Mouse (Mus musculus) lung, postnatal 0 days (tissue): ENCODE results near the gene Cbl. TPM values are rescaled to one million over a fixed set of nuclear protein-coding genes. Genes with fewer than 3 reads are reported as not detected.

ENCODE experiments used
- ATAC-seq: fragments of 200-750 bp; cut with Nextera tagmentation; 2 replicates; pipeline ENCODE4 v1.8.0; 2017; ENCODE audit warnings: moderate library complexity
- DNase-seq: peaks from one replicate; pipeline ENCODE4 v3.0.0-alpha.2; 2016; ENCODE audit warnings: low spot score
- H3K27ac ChIP-seq: fragments of 300-500 bp; sonication (generic); 2 replicates; pipeline ENCODE4 v1.5.1; 2014; ENCODE audit warnings: antibody characterized with exemption, mild to moderate bottlenecking, low read length, mixed read lengths
- H3K27me3 ChIP-seq: fragments of 300-500 bp; sonication (generic); replicated peaks from 2 replicates; pipeline ENCODE4 v1.6.1; 2014; ENCODE audit warnings: low read length, mixed read lengths; ENCODE audit not compliant: insufficient read depth
- H3K36me3 ChIP-seq: fragments of 300-500 bp; sonication (generic); 2 replicates; pipeline ENCODE4 v1.6.1; 2014; ENCODE audit warnings: low read length, mixed read lengths; ENCODE audit not compliant: insufficient read depth
- H3K4me1 ChIP-seq: fragments of 300-500 bp; sonication (generic); 2 replicates; pipeline ENCODE4 v1.6.1; 2014; ENCODE audit warnings: antibody characterized with exemption, low read depth, low read length, mixed read lengths; ENCODE audit not compliant: insufficient read depth
- H3K4me2 ChIP-seq: fragments of 300-500 bp; sonication (generic); replicated peaks from 2 replicates; pipeline ENCODE4 v1.6.1; 2014; ENCODE audit warnings: low read depth, mild to moderate bottlenecking, low read length, moderate library complexity, mixed read lengths
- H3K4me3 ChIP-seq: fragments of 300-500 bp; sonication (generic); 2 replicates; pipeline ENCODE4 v1.5.1; 2014; ENCODE audit warnings: low read depth, low read length
- H3K9ac ChIP-seq: fragments of 300-500 bp; sonication (generic); replicated peaks from 2 replicates; pipeline ENCODE4 v1.6.1; 2014; ENCODE audit warnings: low read depth, mild to moderate bottlenecking
- H3K9me3 ChIP-seq: fragments of 300-500 bp; sonication (generic); 2 replicates; pipeline ENCODE4 v1.6.1; 2016; ENCODE audit warnings: low read length, mixed read lengths
- CTCF ChIP-seq: IDR thresholded peaks from 2 replicates; pipeline ENCODE4 v1.5.1; 2016; ENCODE audit warnings: antibody characterized with exemption, mild to moderate bottlenecking
- EP300 ChIP-seq: IDR thresholded peaks from 2 replicates; pipeline ENCODE4 v1.6.1; 2016; ENCODE audit warnings: antibody characterized with exemption, mild to moderate bottlenecking, control low read depth
- WGBS: fragments of 180-500 bp; shearing (Covaris S2); extraction: QIAGEN DNeasy Blood & Tissue Kit; methylation state at CpG from one replicate; pipeline ENCODE4 v1.1.7; 2014; 5-methylcytosine and 5-hydroxymethylcytosine counted together
- polyA plus RNA-seq: library from polyadenylated mRNA; unstranded; fragments of >200 nt; fragmentation: Nextera tagmentation; extraction: Ambion mirVana; gene quantifications from 2 replicates; pipeline ENCODE4 v1.2.1, GENCODE M21; 2015

The Cbl gene
- polyA plus RNA-seq, 1 experiment from 2014 or later, result 6.8 TPM

- Histone ChIP-seq H3K4me3 (no peak overlapping the region), H3K9me3 (no peaks in the 10 kb centered on the region), H3K4me1 (peaks cover 12% of the 10 kb centered on the region; the same call in 1 of the 2 replicates), H3K27me3 (0 out of 2 replicates have a peak, but pooled peaks cover 4% of the 10 kb centered on the region), H3K9ac (no peak overlapping the region), H3K36me3 (no peaks in the 10 kb centered on the region), H3K4me2 (no peak overlapping the region), H3K27ac (peak overlapping the region; percentile 90)
- TF ChIP-seq CTCF (no peak), EP300 (no peak)
- WGBS, result 32% methylated on average over 5 of the region's 5 CpGs
- DNase-seq (no peak), ATAC-seq (no peak)
These were observed 101.6 kb downstream of the Cbl start for GRCm38 (mm10) chr9:44132200-44132599.

GRCm38 (mm10) chr9:44131276-44131590 is 102.6 kb downstream of the Cbl start:
- no peak overlapping the region for H3K9ac ChIP-seq
- no peaks in the 10 kb centered on the region for H3K9me3 ChIP-seq
- TF ChIP-seq CTCF (no peak), EP300 (peak; percentile 42)

DNA sequence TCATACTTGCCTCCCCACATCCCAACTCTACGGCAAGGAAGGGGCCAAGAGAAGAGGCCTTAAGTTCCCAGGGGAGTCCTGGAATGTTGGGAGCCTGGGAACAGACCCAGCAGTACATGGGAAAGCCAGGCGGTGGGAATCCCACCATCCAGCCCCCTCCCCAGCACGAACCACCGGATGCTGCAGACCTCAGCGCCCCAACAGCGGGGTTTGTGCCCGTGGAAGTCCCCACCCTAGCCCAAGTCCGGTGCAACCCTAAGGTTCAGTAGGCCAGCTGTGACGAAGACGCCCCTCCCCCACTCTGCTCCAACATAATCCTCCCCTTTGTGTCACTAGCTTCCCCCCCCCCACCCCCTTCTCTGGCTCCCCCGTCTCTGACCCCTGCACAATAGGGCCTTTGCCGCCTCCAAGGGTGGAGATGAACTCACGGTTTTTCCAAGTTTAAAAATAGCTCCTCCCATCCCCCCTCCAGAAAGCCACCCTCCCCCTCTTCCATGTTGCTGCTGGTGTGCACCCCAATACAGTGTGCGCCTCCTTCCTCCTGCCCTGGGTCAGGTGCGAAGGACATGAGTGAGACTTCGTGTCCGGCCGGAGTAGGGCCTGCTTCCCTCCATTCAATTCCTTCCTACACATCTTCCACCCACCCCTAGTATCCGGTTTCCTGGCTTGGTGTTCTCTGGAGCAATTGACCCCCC is 103.1 kb downstream of the Cbl start:
- peaks cover 16% of the 10 kb centered on the region; the same call in 1 of the 2 replicates for H3K4me1 ChIP-seq
- H3K27ac ChIP-seq, result peak overlapping the region; percentile 90
- H3K4me2 ChIP-seq, result peak overlapping the region; percentile 56
- no peaks in the 10 kb centered on the region for H3K9me3 ChIP-seq
- TF ChIP-seq EP300, result no peak; the same call in 1 of the 2 replicates
- no peak for TF ChIP-seq CTCF
- H3K4me3 ChIP-seq, result peak overlapping the region; percentile 33
- ATAC-seq (peak; percentile 50), DNase-seq (peak; percentile 68)
- H3K27me3 ChIP-seq, result 0 out of 2 replicates have a peak, but pooled peaks cover 4% of the 10 kb centered on the region
- H3K9ac ChIP-seq, result no peak overlapping the region
- 31% methylated on average over 18 of the region's 19 CpGs for WGBS
- H3K36me3 ChIP-seq, result no peaks in the 10 kb centered on the region

More at GRCm38 (mm10) chr9:44131276-44131590, 102.6 kb downstream of the Cbl start:
- H3K4me2 ChIP-seq, result peak overlapping the region; percentile 14; the same call in 1 of the 2 replicates
- no peaks in the 10 kb centered on the region for H3K36me3 ChIP-seq
- 48% methylated on average over 7 of the region's 7 CpGs for WGBS
- peak overlapping the region; percentile 90 for H3K27ac ChIP-seq
- no peak for DNase-seq
- ATAC-seq, result no peak
- 0 out of 2 replicates have a peak, but pooled peaks cover 4% of the 10 kb centered on the region for H3K27me3 ChIP-seq
- no peak overlapping the region for H3K4me3 ChIP-seq
- H3K4me1 ChIP-seq, result peaks cover 15% of the 10 kb centered on the region; the same call in 1 of the 2 replicates

DNA sequence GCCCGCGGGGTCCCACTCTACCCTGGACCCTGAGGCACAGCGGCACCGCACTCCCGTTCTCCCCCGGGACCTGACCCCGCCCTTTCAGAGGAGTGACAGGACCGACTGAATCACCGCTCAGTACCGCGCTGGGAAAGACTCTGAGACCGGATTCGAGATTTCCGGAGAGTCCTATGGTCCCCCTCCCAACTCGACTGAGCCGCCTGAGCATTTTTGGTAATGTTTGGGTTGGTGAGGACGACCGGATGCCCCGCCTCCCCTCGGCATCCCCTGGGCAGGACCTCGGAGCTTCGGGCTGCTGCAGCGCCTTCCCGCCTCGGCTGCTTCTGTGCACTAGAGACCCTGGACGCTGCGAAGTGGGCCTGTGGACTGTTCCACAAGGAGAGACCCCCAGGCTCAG is 103.8 kb downstream of the Cbl start:
- H3K4me2 ChIP-seq, result peak overlapping the region; percentile 56
- peak overlapping the region; percentile 90 for H3K27ac ChIP-seq
- DNase-seq (peak; percentile 91), ATAC-seq (peak; percentile 75)
- H3K4me1 ChIP-seq, result peaks cover 16% of the 10 kb centered on the region; the same call in 1 of the 2 replicates
- no peaks in the 10 kb centered on the region for H3K9me3 ChIP-seq
- 0 out of 2 replicates have a peak, but pooled peaks cover 4% of the 10 kb centered on the region for H3K27me3 ChIP-seq
- H3K36me3 ChIP-seq, result no peaks in the 10 kb centered on the region
- peak overlapping the region; percentile 33 for H3K4me3 ChIP-seq
- TF ChIP-seq CTCF (no peak; the same call in 1 of the 2 replicates), EP300 (no peak; the same call in none of the 2 replicates)
- WGBS, result under 1% methylated on average over 27 of the region's 27 CpGs
- H3K9ac ChIP-seq, result peak overlapping the region; percentile 37; the same call in 1 of the 2 replicates

DNA sequence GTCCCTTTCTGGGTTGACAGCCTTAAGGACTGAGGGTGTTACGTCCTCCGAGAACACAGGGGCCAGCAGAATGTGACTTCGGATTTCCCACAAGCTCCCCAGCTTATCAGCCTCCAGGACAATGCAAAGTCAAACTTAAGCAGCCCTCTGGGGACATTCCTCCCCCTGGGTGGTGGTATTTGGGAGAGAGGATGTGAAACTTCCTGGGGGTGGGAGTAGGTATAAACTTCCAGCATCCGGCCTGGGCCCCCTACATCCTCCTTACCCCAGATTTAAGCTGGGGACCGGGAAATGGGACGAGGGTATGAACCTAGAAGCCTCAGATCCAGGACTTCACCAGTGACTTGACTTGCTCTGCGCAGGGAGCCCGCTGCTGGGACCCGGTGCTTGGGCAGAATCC is 104.2 kb downstream of the Cbl start:
- H3K9me3 ChIP-seq, result no peaks in the 10 kb centered on the region
- H3K9ac ChIP-seq, result peak overlapping the region; percentile 37; the same call in 1 of the 2 replicates
- TF ChIP-seq CTCF (no peak), EP300 (peak; percentile 63)
- peaks cover 16% of the 10 kb centered on the region; the same call in 1 of the 2 replicates for H3K4me1 ChIP-seq
- peak overlapping the region; percentile 33 for H3K4me3 ChIP-seq
- DNase-seq (peak; percentile 67), ATAC-seq (peak; percentile 54)
- 4% methylated on average over 9 of the region's 9 CpGs for WGBS
- 0 out of 2 replicates have a peak, but pooled peaks cover 4% of the 10 kb centered on the region for H3K27me3 ChIP-seq
- peak overlapping the region; percentile 56 for H3K4me2 ChIP-seq
- no peaks in the 10 kb centered on the region for H3K36me3 ChIP-seq
- peak overlapping the region; percentile 90 for H3K27ac ChIP-seq

DNA sequence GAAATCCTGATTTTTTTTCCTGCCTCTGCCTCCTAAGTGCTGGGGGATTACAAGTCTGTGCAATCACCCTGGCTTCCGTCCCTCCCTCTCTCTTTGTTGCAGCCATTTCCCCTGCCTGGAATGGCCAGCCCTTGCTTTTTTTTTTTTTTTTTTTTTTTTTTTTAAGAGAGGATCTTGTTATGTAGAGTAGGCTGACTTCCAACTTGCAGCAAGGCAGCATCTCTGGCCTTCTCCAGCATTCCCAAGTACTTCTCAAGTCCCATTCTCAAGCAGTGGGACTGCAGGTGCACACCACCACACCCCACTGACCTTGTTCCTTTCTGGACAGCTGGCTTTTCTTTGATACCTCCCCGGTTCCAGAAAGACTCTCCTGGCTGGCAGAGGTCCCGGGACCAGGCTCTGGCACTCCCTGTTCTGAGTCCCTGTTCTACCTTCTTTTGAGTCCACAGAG is 106.5 kb downstream of the Cbl start:
- H3K4me2 ChIP-seq, result no peak overlapping the region
- H3K36me3 ChIP-seq, result no peaks in the 10 kb centered on the region
- H3K27me3 ChIP-seq, result no peaks in the 10 kb centered on the region
- H3K4me3 ChIP-seq, result no peak overlapping the region
- DNase-seq (peak; percentile 48), ATAC-seq (no peak)
- TF ChIP-seq CTCF (no peak), EP300 (peak; percentile 17; the same call in 1 of the 2 replicates)
- H3K9ac ChIP-seq, result no peak overlapping the region
- peaks cover 12% of the 10 kb centered on the region; the same call in 1 of the 2 replicates for H3K4me1 ChIP-seq
- H3K9me3 ChIP-seq, result no peaks in the 10 kb centered on the region
- peak overlapping the region; percentile 62 for H3K27ac ChIP-seq
- WGBS, result 24% methylated on average over 3 of the region's 3 CpGs
